Mouse (Mus musculus) stomach, embryonic 15.5 days (tissue): ENCODE data around the gene Ccng1. TPM values are rescaled to one million over a fixed set of nuclear protein-coding genes. Genes with fewer than 3 reads are reported as not detected.

Experiments
- ATAC-seq: fragments of 200-750 bp; cut with Nextera tagmentation; 2 replicates; pipeline ENCODE4 v1.8.0; 2017; ENCODE audit warnings: low read depth, moderate number of reproducible peaks, moderate TSS enrichment; ENCODE audit not compliant: insufficient read depth, low FRiP score
- H3K27ac ChIP-seq: fragments of 300-500 bp; sonication (generic); 2 replicates; pipeline ENCODE4 v1.5.1; 2015; ENCODE audit warnings: mild to moderate bottlenecking, inconsistent platforms
- H3K27me3 ChIP-seq: fragments of 300-500 bp; sonication (generic); replicated peaks from 2 replicates; pipeline ENCODE4 v1.6.1; 2015; ENCODE audit warnings: inconsistent platforms
- H3K36me3 ChIP-seq: fragments of 300-500 bp; sonication (generic); 2 replicates; pipeline ENCODE4 v1.6.1; 2015; ENCODE audit warnings: inconsistent platforms
- H3K4me1 ChIP-seq: fragments of 300-500 bp; sonication (generic); 2 replicates; pipeline ENCODE4 v1.6.1; 2015; ENCODE audit warnings: inconsistent platforms
- H3K4me2 ChIP-seq: fragments of 300-500 bp; sonication (generic); 2 replicates; pipeline ENCODE4 v1.6.1; 2015; ENCODE audit warnings: mild to moderate bottlenecking, inconsistent platforms
- H3K4me3 ChIP-seq: fragments of 300-500 bp; sonication (generic); replicated peaks from 2 replicates; pipeline ENCODE4 v1.5.1; 2015; ENCODE audit warnings: inconsistent platforms
- H3K9ac ChIP-seq: fragments of 300-500 bp; sonication (generic); 2 replicates; pipeline ENCODE4 v1.6.1; 2015; ENCODE audit warnings: inconsistent platforms
- H3K9me3 ChIP-seq: fragments of 300-500 bp; sonication (generic); 2 replicates; pipeline ENCODE4 v1.6.1; 2016; ENCODE audit warnings: inconsistent platforms
- WGBS: fragments of 180-500 bp; shearing (Covaris S2); methylation state at CpG from one replicate; pipeline ENCODE4 v1.1.7; 2015; 5-methylcytosine and 5-hydroxymethylcytosine counted together
- polyA plus RNA-seq: library from polyadenylated mRNA; unstranded; fragments of >200 nt; fragmentation: Nextera tagmentation; extraction: Ambion mirVana; gene quantifications from 2 replicates; pipeline ENCODE4 v1.2.1, GENCODE M21; 2015

Ccng1 gene
- polyA plus RNA-seq: 49.4 and 57.8 TPM in 2 replicates

DNA sequence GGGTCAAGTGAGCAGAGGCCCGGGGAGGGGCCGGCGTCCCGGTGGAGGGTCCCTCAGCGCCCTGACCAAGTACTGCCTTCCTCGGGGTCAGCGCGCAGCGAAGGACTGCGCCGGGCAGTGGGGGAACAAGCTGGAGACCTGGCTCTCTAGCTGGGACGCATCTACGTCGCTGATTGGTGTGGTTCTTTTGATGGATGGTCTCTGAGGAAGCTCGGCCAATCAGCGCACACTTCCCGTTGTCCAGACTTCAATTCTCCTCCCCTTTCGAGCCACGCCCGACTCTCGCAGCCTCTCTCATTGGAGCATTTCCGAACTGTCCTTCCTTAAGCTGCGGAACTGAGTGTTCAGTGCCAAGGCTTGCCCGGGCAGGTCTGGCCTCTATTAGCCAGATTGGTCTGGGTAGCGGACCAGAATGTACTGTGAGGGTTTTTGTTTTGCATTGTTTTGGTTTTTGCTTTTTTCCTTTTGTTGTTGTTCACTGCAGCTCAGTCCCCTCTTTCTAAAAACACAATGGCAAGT, at the start of gene Ccng1:
Gene Ccng1 (minus strand): TSS at position 203 of the 519 bp plus-strand sequence.
- peak within 1 kb of the TSS; percentile 77 for H3K9ac ChIP-seq
- H3K36me3 ChIP-seq: 0 out of 2 replicates have a peak, but pooled peaks cover 5% of the 10 kb centered on the region
- ATAC-seq: peak; percentile 99
- H3K9me3 ChIP-seq: no peaks in the 10 kb centered on the region
- WGBS: under 1% methylated on average over 25 of the region's 25 CpGs
- 0 out of 2 replicates have a peak, but pooled peaks cover 3% of the 10 kb centered on the region for H3K4me1 ChIP-seq
- no peaks in the 10 kb centered on the region for H3K27me3 ChIP-seq
- peak within 1 kb of the TSS; percentile 81 for H3K4me3 ChIP-seq
- peak within 1 kb of the TSS; percentile 64 for H3K4me2 ChIP-seq
- H3K27ac ChIP-seq: peak within 1 kb of the TSS; percentile 60

DNA sequence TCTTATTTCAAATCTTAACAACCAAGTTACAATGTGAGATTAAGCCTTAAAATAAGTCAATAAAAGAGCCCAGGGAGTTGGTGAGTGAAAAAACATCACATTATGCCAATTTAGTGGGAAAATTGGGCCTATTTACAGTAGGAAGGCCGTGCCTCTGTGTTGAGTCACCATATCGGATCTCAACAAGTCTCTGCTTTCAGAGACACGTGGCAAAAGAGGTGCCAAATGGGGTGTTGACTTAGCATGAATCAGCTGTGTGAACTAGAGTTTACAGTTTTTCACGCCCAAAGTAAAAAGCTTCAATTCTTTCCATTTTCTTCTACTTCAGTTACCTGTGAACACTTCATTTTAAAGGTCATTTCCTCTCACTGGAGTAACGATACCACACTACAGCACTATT, 35.2 kb upstream of the Ccng1 start:
- WGBS: 56% methylated on average over 5 of the region's 5 CpGs
- H3K4me1 ChIP-seq: no peaks in the 10 kb centered on the region
- no peak overlapping the region for H3K4me2 ChIP-seq
- H3K9me3 ChIP-seq: no peaks in the 10 kb centered on the region
- no peaks in the 10 kb centered on the region for H3K27me3 ChIP-seq
- H3K9ac ChIP-seq: no peak overlapping the region
- no peak overlapping the region for H3K4me3 ChIP-seq
- H3K36me3 ChIP-seq: no peaks in the 10 kb centered on the region
- no peak; the same call in 1 of the 2 replicates for ATAC-seq
- no peak overlapping the region for H3K27ac ChIP-seq

DNA sequence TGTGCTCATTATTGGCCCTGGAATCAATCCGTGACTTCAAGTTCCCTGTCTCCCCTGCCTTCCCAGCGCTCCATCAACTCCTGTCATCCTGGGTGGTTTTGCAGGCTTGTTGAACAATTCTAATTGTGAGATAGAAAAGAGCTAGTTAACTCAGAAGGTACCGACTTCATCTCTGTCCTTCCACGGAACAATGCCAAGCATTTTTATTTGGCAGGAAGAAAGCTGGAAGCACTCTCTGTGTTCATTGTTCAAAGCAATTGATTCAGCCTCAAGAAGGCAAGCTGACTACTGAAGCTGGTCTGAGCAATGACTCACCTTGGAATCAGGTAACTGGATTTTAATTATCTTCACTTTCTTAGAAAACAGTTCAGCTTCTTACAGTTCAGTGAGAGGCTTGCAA, 34.6 kb upstream of the Ccng1 start:
- Histone ChIP-seq H3K9me3 (no peaks in the 10 kb centered on the region), H3K4me2 (no peak overlapping the region), H3K36me3 (no peaks in the 10 kb centered on the region), H3K27ac (no peak overlapping the region), H3K4me3 (no peak overlapping the region), H3K9ac (no peak overlapping the region), H3K27me3 (no peaks in the 10 kb centered on the region), H3K4me1 (no peaks in the 10 kb centered on the region)
- ATAC-seq: no peak
- WGBS: 62% methylated on average over 4 of the region's 4 CpGs

DNA sequence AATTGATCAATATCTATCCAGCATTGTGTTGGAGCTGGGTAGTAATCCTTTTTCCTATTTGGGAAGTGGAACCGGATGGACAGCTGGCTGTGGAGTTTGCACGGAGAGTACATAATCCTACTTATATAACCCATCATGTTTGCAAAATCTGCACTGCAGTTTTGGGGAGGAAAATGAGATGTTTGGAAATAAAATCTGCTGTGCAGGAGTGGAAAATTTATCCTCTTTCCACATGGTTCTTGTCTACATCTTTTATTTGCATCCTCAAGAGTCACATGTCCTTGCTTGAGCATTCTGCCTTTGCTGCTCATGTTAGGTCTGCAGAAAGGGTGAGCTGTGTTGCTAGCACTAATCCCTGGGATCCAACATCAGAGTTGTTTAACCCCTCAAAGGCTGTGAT, 31.8 kb upstream of the Ccng1 start:
- no peaks in the 10 kb centered on the region for H3K36me3 ChIP-seq
- no peak overlapping the region for H3K4me3 ChIP-seq
- H3K27me3 ChIP-seq: no peaks in the 10 kb centered on the region
- H3K4me1 ChIP-seq: no peaks in the 10 kb centered on the region
- H3K9ac ChIP-seq: no peak overlapping the region
- no peaks in the 10 kb centered on the region for H3K9me3 ChIP-seq
- H3K4me2 ChIP-seq: no peak overlapping the region
- peak overlapping the region; percentile 26; the same call in 1 of the 2 replicates for H3K27ac ChIP-seq
- 48% methylated on average over 2 of the region's 2 CpGs for WGBS
- ATAC-seq: peak; percentile 27; the same call in 1 of the 2 replicates

GRCm38 (mm10) chr11:40784326-40784725, 29.2 kb upstream of the Ccng1 start:
- no peak overlapping the region for H3K4me3 ChIP-seq
- H3K27me3 ChIP-seq: no peaks in the 10 kb centered on the region
- no peaks in the 10 kb centered on the region for H3K9me3 ChIP-seq
- no peak overlapping the region for H3K27ac ChIP-seq
- H3K4me2 ChIP-seq: no peak overlapping the region
- no peaks in the 10 kb centered on the region for H3K4me1 ChIP-seq
- WGBS: 74% methylated on average over 8 of the region's 8 CpGs
- ATAC-seq: no peak
- H3K36me3 ChIP-seq: no peaks in the 10 kb centered on the region
- H3K9ac ChIP-seq: no peak overlapping the region

DNA sequence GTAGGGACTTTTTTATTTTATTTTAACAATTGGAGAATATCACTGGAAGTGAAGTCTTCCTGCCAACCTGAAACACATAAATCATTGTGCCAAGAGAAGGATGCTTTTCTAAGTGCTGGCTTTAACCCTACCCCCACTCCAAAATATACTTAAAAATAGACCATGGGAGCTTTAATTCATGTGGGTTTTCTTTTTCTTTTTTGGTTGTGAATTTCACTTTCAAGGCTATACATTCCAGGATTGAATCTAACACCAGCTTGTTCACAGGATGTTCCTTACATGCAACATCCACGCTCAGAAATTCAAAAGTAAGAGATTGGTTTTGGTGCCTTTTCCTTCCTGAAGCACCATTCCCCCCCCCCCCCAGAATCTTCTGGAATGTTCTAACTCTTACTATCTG, 28.2 kb upstream of the Ccng1 start:
- ATAC-seq: no peak
- H3K4me1 ChIP-seq: no peaks in the 10 kb centered on the region
- H3K36me3 ChIP-seq: no peaks in the 10 kb centered on the region
- no peaks in the 10 kb centered on the region for H3K27me3 ChIP-seq
- H3K9ac ChIP-seq: no peak overlapping the region
- no peak overlapping the region for H3K4me2 ChIP-seq
- no peak overlapping the region for H3K4me3 ChIP-seq
- 81% methylated on average over 1 of the region's 1 CpGs for WGBS
- H3K27ac ChIP-seq: no peak overlapping the region
- H3K9me3 ChIP-seq: no peaks in the 10 kb centered on the region

DNA sequence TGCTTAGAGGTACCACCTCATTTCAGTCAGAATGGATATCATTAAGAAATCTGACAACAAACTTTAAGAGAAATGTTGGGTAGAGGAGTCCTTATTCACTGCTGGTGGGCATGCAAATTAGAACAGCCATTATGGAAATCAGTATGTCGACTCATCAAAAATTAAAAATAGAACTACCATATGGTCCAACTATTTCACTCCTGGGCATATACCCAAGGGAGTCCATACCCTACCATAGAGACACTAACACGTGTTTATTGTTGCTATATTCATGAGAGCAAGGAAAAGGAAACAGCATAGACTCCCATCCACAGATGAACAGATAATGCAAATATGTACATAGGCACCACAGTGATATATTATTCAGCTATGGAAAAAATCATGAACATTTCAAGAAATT, 26.7 kb upstream of the Ccng1 start:
- H3K4me2 ChIP-seq: no peak overlapping the region
- WGBS: 71% methylated on average over 2 of the region's 2 CpGs
- H3K27ac ChIP-seq: no peak overlapping the region
- H3K36me3 ChIP-seq: no peaks in the 10 kb centered on the region
- H3K9ac ChIP-seq: no peak overlapping the region
- no peaks in the 10 kb centered on the region for H3K9me3 ChIP-seq
- no peaks in the 10 kb centered on the region for H3K4me1 ChIP-seq
- ATAC-seq: no peak
- no peaks in the 10 kb centered on the region for H3K27me3 ChIP-seq
- H3K4me3 ChIP-seq: no peak overlapping the region

DNA sequence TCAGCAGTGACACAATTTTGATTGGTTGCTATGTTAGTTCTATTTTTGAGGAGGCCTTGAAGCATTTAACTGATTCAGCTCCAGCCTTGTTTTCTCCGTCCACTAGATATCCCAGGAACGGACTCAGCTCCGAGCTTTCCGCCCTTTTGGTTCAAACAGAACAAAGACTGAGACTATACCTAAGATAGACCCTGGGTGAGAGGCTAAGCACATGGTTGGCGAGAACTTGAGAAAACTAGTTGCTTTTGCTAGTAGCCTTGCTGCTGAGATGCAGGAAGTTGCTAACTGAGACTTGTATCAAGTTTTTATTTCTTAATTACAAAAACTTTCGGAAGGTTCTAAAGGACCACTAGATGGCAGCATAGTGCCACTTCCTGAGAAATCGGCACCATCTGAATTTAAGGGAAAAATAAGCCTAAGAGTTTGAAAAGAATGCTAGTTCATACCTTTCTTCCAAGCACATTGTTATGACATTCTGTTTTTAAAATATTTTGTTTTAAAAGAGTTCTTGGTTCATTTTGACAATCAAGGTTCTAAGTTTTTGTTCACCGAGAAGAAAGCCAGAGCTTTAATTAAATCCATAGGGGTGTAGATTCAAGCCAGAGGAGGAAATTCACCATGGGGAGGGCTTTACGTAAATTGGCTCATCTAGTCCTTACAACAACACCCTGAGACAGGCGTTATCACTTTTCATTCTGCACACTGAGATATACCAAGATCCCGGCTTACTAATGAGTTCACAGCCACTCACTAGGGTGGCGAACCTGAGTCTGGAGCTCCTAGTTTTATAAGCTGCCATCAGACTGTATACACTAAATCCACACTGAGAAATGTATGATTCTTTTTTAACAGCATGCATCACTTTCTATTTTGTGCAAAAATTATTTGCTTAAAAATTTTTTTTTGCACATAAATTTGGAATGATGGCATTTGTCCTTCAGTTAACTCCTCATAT, 20.5 kb upstream of the Ccng1 start:
- Histone ChIP-seq H3K27me3 (no peaks in the 10 kb centered on the region), H3K4me1 (no peaks in the 10 kb centered on the region), H3K27ac (no peak overlapping the region), H3K9ac (no peak overlapping the region), H3K9me3 (no peaks in the 10 kb centered on the region), H3K36me3 (no peaks in the 10 kb centered on the region), H3K4me2 (0 out of 2 replicates have a peak overlapping the region, but pooled peaks have one; percentile 19), H3K4me3 (no peak overlapping the region)
- 43% methylated on average over 12 of the region's 12 CpGs for WGBS
- ATAC-seq: no peak

GRCm38 (mm10) chr11:40764690-40765089, 9.6 kb upstream of the Ccng1 start:
- Histone ChIP-seq H3K27me3 (no peaks in the 10 kb centered on the region), H3K4me2 (no peak overlapping the region), H3K36me3 (no peaks in the 10 kb centered on the region), H3K27ac (no peak overlapping the region), H3K9me3 (no peaks in the 10 kb centered on the region), H3K9ac (no peak overlapping the region), H3K4me1 (no peaks in the 10 kb centered on the region), H3K4me3 (no peak overlapping the region)
- whole genome bisulfite sequencing: 76% methylated on average over 4 of the region's 4 CpGs
- ATAC-seq: no peak

DNA sequence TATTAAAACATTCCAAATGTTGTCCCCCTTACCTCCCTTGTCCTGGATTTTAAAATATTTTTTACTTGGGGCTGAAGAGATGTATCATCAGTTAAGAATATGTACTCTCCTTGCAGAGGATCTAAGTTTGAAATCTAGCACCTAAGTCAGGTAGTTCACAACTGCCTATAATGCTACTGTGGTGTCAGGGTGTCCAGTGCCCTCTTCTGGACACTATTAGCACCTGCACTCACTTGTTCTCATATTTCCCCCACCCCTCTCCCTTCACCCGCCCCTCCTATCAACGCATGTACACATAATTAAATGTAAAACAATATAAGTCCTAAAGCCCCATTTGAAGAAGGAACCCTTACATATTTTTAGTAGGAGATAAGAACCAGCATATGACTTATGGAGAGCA, 8.3 kb upstream of the Ccng1 start:
- H3K9ac ChIP-seq: no peak overlapping the region
- H3K4me3 ChIP-seq: no peak overlapping the region
- no peaks in the 10 kb centered on the region for H3K27me3 ChIP-seq
- peak; percentile 39; the same call in 1 of the 2 replicates for ATAC-seq
- H3K36me3 ChIP-seq: no peaks in the 10 kb centered on the region
- no peak overlapping the region for H3K27ac ChIP-seq
- H3K9me3 ChIP-seq: no peaks in the 10 kb centered on the region
- no peak overlapping the region for H3K4me2 ChIP-seq
- WGBS: 34% methylated on average over 2 of the region's 2 CpGs
- no peaks in the 10 kb centered on the region for H3K4me1 ChIP-seq

- 85% methylated on average over 8 of the region's 8 CpGs for WGBS
- H3K4me2 ChIP-seq: no peak overlapping the region
- H3K27me3 ChIP-seq: no peaks in the 10 kb centered on the region
- H3K4me1 ChIP-seq: no peaks in the 10 kb centered on the region
- ATAC-seq: no peak
- no peak overlapping the region for H3K27ac ChIP-seq
- no peak overlapping the region for H3K4me3 ChIP-seq
- no peak overlapping the region for H3K9ac ChIP-seq
- no peaks in the 10 kb centered on the region for H3K36me3 ChIP-seq
- H3K9me3 ChIP-seq: no peaks in the 10 kb centered on the region
Observed at GRCm38 (mm10) chr11:40759896-40760295, 4.8 kb upstream of the Ccng1 start.

DNA sequence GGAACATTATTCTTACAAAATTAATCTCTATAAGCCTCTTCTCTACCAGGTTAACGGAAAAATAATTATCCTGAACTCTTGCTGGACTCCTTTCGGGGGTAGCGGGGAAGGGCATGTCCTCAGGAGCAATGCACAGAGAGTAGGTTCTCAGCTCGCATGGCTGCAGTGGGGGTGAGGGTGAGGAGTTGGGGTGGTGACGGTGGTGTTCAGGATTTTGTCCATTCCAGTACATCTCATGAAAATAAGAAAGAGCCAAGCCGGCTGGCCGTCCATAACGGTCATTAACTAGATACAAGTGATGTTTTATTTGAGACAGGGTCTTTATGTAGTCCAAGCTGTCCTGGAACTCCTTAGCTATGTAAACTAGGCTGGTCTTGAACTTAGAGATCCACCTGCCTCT, 857 bp upstream of the Ccng1 start:
- 83% methylated on average over 8 of the region's 8 CpGs for WGBS

More for the DNA sequence above, 857 bp upstream of the Ccng1 start:
- H3K36me3 ChIP-seq: 0 out of 2 replicates have a peak, but pooled peaks cover 5% of the 10 kb centered on the region
- no peak overlapping the region for H3K27ac ChIP-seq
- H3K4me1 ChIP-seq: 0 out of 2 replicates have a peak, but pooled peaks cover 3% of the 10 kb centered on the region
- H3K27me3 ChIP-seq: no peaks in the 10 kb centered on the region
- H3K4me3 ChIP-seq: no peak overlapping the region
- H3K9me3 ChIP-seq: no peaks in the 10 kb centered on the region
- H3K9ac ChIP-seq: no peak overlapping the region
- H3K4me2 ChIP-seq: no peak overlapping the region
- no peak for ATAC-seq
